Mouse (Mus musculus): ENCODE measurements around the gene Fasn.

Gene Fasn

DNA sequence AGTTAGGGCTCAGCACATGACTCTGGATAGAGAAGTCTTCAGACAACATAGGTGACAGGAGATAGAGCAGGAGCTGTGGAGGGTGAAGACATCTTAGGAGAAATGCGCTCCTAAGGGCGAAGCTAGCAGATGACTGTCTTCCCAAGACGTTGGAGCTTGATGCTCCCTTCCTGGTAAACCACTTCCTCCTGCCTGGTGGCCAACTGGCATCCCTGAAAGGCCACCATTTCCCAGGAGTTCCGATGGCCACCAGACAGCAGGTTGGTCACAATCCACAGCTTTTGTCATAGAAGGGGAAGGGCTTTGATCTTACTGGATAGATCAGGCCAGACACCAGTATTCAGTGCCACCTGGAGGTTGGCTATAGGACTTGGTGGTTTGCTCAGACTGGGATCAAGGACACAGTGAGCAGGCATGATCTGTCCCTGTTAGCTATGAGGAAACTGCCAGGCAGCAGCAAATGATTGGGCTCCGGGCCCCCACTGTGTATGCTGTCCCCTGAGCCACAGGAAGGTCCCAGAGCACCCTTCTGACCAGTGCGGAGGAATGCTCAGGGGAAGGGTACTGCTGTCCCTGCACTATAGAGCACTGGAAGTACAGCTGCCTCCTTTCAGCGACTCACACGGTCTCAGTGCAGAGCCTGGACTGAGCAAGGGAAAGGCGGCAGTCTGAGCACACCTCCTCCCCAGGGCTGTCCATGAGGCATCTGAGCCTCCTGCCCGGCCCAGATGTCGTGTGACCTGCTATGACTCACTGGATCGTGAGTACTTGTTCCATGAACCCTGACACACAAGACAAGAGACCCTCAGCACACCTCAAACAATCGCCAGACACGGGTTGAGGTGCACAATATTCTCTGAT, 62.3 kb downstream of the Fasn start:
- DNase-seq (ENCODE audit: extremely low spot score), result no peak

DNA sequence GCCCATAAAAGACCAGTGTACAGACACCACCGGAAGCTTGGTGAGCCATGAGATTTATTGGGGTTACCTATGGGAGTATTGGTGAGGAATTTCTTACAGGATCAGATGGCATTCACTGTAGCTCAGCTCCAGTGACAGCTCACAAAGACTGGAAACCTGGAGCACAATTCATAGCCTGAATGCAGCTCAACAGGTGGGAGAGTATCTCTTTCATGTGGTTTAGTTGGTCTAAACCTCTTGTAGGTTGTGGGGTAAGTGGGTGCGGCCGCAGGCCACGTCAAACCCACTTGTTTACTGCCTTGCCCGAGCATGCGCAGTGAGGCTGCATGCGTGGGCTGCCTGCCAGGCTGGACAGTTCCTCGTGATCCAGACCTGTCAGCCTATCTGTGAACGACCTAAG, 64.1 kb downstream of the Fasn start:
- no peak for DNase-seq (ENCODE audit: extremely low spot score)

Measured in embryo, embryonic 9.5 days (tissue).